Mouse (Mus musculus) T-helper 2 cell (primary cell): ENCODE data around the gene Gm14214.

ENCODE experiments used
- in situ Hi-C: fragments of 300-600 bp; cut with MboI, MseI; formaldehyde crosslinking; loops from one replicate; pipeline ENCODE4 v1.15.1; 2025; ENCODE audit warnings: high pct_unique_total_duplicates

Gm14214 gene

GRCm38 (mm10) chr2:154731916-154732315 lies 37.9 kb downstream of the Gm14214 start:
- in situ Hi-C loops: no loop called here

GRCm38 (mm10) chr2:154730841-154731240 lies 39.0 kb downstream of the Gm14214 start:
- in situ Hi-C loops: no loop called here

GRCm38 (mm10) chr2:154729737-154730136 lies 40.1 kb downstream of the Gm14214 start:
- in situ Hi-C loops: no loop called here

- in situ Hi-C loops: loop anchor here (5.0 kb wide), 1 partner anchor 44 kb away; no protein-coding TSS in a partner anchor
Observed at GRCm38 (mm10) chr2:154723473-154723872, 46.4 kb downstream of the Gm14214 start.

- in situ Hi-C loops: loop anchor here (5.0 kb wide), 1 partner anchor 47 kb away; no protein-coding TSS in a partner anchor
Observed at GRCm38 (mm10) chr2:154720315-154720714, 49.5 kb downstream of the Gm14214 start.
